Mouse (Mus musculus): ENCODE results near the gene Plppr4. TPM values are rescaled to one million over a fixed set of nuclear protein-coding genes. Genes with fewer than 3 reads are reported as not detected.

The Plppr4 gene
- 1 to 10 TPM; 5.1 to 6.1 TPM for total RNA-seq (2021)
- long read RNA-seq, experiment 1 = 0 reads
- long read RNA-seq, experiment 2, full-length matches to known transcripts = 4 of 6 reads
- long read RNA-seq, experiment 2, partial matches to known transcripts = 0 of 6 reads
- long read RNA-seq, experiment 2, other reads (novel, unspliced or antisense) = 2 of 6 reads

- no peak for DNase-seq (ENCODE audit: low spot score in 2 of 2)
These were observed at the start of gene Plppr4 for GRCm38 (mm10) chr3:117360528-117360927. Gene Plppr4, minus strand, starts transcription at chr3:117360876.

DNA sequence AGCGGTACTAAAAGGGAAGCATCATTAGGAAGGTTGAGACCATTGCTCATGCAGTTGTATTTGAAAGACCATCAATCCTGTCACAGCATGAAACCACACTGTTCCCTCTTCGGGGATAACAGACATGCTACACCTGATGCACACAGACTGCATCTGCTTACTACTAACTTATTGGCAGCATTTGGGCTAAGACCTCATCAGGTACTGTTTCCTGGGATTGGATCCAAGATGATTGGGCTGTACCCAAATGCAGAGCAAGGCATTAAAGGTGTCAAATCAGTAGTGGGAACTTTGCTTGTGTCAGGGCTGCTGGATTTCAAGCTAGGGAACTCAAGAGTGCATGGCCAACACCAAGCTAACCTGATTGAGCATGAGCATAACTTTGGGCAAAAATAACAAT lies 45.1 kb upstream of the Plppr4 start:
- DNase-seq (ENCODE audit: low spot score in 2 of 2) = no peak

GRCm38 (mm10) chr3:117403740-117404139 lies 43.1 kb upstream of the Plppr4 start:
- DNase-seq (ENCODE audit: low spot score in 2 of 2) = no peak

DNA sequence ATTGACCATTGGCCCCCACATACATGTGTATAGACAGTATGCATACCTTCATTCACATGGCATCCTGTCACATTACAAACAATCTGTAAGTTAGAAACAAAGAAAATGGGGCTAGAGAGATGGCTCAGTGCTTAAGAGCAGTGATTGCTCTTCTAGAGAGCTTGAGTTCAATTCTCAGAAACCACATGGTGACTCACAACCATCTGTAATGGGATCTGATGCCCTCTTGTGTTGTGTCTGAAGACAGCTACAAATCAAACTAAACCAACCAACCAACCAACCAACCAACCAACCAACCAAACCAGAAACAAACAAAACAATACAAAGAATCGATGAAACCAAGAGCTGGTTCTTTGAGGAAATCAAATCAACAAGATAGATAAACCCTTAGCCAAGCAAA lies 5.4 kb upstream of the Plppr4 start:
- DNase-seq (ENCODE audit: low spot score in 2 of 2) = no peak

DNA sequence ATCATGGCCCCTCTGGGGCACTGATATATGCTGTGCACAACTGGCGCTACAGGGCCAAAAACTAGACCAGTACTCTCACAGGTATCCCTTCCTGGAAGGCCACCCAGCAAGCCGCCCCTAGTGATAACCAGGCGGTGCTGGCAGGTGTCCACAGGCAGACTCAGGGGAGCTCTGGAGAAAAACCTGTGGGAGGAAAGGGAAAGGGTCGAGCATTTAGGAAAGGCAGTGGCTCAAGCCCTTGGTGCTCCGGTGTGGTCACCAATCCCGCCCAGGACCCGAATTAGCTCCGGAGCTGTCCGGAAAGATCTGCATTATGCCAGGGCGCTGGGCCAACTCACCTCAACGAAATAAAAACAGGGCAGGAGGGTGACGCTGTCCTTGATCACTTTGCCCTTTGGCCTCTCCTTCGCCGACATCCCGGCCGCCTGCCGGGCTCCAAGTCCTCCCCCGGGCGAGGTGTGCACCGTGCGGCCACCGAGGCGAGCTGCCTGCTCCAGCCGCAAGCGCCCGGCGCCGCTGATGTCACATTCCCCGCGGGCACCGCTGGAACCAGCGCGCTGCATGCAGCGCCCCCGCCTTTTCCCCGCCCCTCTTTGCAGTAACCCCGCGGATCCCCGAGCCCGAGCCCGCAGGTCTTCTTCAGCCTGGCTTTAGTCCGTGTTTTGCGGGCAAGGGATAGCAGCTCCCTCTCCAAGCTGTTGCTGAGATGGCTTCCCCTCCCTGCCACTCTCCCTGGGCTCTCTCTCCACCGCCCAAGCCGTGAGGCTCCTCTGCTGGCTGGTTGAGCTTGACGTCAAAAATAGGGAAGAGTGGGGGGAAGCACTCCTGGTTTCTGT lies 772 bp downstream of the Plppr4 start:
- DNase-seq (ENCODE audit: low spot score in 2 of 2) = peak; percentile 16 to 18

GRCm38 (mm10) chr3:117358981-117359628 lies 1.6 kb downstream of the Plppr4 start:
- no peak for DNase-seq (ENCODE audit: low spot score in 2 of 2)

GRCm38 (mm10) chr3:117357367-117357766 lies 3.3 kb downstream of the Plppr4 start:
- no peak for DNase-seq (ENCODE audit: low spot score in 2 of 2)

GRCm38 (mm10) chr3:117353940-117354339 lies 6.7 kb downstream of the Plppr4 start:
- no peak for DNase-seq (ENCODE audit: low spot score in 2 of 2)

GRCm38 (mm10) chr3:117346351-117346750 lies 14.3 kb downstream of the Plppr4 start:
- DNase-seq (ENCODE audit: low spot score in 2 of 2) = no peak

- DNase-seq (ENCODE audit: low spot score in 2 of 2) = no peak
These were observed 29.2 kb downstream of the Plppr4 start for GRCm38 (mm10) chr3:117331502-117331901.

DNA sequence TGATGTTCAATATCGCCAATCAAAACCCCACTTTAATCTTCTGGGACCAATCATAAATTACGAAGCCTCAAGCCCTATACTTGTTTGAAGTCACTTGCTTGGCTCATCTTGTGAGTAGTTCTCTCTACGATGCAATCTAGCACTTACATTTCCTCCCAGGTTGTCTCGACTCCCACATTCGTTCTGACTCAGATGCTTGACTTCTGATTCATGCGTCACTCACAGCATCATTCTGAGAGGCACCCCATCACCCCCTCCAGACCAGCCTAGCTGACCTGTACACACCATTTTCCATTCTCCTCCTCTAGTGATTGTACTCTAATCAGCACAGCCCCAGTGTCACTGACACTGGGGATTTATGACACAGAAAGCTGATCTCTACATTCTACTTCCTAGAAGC lies 31.2 kb downstream of the Plppr4 start:
- no peak for DNase-seq (ENCODE audit: low spot score in 2 of 2)

DNA sequence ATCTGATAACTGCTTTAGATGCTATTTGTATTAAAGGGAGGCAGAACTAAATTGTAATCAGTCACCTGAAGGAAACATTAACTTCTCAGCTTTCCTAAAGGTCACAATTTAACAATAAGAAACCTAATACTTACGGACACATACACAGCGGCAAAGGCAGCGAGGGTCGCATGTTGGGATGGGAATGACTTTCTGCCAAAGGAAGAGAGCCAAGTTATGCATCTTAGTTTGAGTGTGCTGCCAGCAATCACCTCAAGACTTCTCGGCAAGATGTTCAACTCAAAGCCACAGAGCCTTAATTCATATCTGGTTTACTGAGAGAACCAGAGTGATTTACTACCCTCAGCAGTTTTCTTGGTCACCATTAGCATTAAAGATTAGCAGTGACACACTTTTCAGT lies 34.1 kb downstream of the Plppr4 start:
- DNase-seq (ENCODE audit: low spot score in 2 of 2) = no peak

GRCm38 (mm10) chr3:117319671-117320070 lies 41.0 kb downstream of the Plppr4 start:
- no peak for DNase-seq (ENCODE audit: low spot score in 2 of 2)

GRCm38 (mm10) chr3:117313339-117313738 lies 47.3 kb downstream of the Plppr4 start:
- no peak for DNase-seq (ENCODE audit: low spot score in 2 of 2)

GRCm38 (mm10) chr3:117312097-117312496 lies 48.6 kb downstream of the Plppr4 start:
- DNase-seq (ENCODE audit: low spot score in 2 of 2) = no peak

DNA sequence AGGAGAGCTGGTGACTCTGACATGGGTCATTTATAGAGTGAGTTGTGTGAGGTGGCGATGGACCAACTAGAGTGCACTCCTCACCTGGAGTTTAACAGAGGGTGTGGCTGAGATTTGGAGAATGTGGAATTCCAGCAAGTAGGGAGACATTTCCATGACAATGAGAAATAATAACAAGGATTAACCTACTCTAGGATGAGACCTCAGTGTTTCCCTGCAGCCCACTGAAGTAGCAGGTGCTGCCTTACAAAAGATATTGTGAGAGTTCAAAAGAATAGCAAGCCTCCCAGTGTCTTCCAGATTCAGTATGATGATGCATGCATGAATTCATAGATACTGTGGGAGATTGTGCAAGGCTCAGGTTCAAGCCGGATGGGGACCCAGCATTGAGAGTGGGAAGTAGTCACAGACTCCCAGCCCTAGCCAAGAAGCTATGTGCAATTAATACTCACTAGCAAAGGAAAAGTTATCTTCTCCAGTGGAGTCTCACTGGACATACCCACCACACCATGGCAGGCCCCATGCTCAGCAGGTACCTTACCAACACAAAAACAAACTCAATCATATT lies 49.8 kb downstream of the Plppr4 start:
- DNase-seq (ENCODE audit: low spot score in 2 of 2) = no peak

GRCm38 (mm10) chr3:117309580-117309910 lies 51.1 kb downstream of the Plppr4 start:
- no peak for DNase-seq (ENCODE audit: low spot score in 2 of 2)

DNA sequence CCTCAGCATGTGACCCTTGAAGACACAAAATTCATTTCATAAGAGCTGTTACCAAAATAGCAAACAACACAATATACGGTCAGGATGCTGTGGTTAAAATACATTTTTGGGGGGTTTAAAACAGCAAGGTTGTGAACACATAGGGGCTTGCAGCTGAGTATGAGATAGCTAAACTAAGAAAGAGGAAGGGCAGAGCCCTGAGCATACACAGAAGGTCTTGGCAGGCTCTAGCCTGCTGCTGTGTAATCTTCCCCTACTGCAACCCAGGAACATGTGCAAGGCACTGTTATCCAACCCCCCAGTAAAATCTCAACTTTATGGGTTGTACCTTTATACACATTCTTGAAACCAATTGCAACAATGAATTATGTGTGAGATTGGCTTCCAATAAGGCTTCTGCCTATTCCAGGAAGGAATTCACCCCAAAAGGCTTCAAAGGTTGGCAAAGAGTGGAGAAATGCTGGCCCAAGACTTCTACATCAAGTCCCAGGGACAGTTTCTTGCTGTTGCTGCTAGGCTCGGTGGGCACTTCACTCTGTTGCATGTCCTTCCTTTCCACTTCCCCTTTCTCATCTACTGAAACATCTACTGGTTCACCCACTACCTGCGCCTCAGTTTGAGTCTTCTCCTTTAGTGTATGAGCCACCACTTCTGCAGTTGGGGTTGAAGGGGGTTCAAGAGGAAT lies 51.6 kb downstream of the Plppr4 start:
- DNase-seq (ENCODE audit: low spot score in 2 of 2) = no peak

DNA sequence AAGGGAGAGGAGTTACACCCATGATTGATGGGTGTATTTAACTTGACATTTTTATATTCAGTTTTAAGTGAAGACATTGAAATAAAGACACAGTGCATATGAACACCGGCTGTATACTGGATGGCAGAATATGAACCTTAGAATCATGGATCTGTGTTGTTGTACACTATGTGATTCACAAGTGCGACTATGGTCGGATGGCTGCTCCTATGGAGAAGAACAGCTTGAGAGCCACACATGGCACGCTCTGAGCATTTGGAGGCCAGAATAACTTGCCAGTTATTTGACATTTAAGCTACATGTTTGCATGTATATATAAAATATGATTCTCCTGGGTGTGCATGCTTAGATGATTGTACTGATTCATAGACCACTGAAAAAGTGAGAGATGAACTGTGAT lies 53.1 kb downstream of the Plppr4 start:
- no peak for DNase-seq (ENCODE audit: low spot score in 2 of 2)

DNA sequence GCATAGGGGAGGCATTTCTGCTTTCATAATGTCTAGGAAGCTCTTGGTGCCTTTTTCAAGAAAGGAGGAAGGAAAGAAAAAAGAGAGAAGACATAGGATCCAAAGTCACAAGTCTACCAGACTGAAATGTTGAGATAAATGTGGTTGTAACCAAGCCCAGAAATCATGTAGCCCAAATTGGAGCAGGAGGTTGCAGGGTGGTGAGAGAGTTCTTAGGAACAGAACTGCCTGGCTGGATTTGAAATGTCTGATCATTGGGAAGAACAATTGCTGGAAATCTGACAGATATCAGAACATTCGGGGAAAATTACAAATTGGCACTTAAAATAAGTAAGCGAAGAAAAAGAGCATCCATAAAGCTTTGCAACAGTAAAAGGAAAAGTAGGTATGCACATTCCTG lies 56.6 kb downstream of the Plppr4 start:
- DNase-seq (ENCODE audit: low spot score in 2 of 2) = no peak

DNA sequence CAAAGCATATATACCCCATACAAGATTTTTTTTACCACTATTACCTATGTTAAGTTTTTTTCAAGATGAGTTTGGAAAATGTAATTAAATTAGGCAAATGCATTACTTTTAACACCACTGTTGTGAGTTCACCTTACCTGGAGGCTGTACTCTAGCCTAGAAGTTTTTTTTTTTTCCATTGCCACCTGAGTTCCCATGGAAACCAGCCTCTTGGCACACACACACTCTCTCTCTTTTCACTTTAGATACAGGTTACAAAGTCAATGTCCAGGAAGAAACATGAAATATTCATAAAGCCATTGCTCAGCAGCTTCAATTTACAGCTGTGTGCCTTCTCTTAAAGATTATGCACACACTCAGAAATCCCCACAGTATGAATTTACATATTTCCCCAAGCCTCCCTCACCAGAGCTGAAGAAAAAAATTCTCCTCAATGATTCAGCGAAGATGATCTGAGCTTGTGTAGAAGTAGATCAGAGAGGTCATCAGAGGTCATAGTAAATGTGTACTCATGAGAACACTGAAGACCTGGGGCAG lies 59.9 kb downstream of the Plppr4 start:
- DNase-seq (ENCODE audit: low spot score in 2 of 2) = no peak

Data from adrenal gland, postnatal 4 days (tissue).